Mouse (Mus musculus): ENCODE measurements at regions not wholly inside any gene's neighbourhood (a gene's known extent, or its start where the extent isn't known, plus 50 kb on each side); places are given as distances from the start of the nearest gene placed in this dataset.

DNA sequence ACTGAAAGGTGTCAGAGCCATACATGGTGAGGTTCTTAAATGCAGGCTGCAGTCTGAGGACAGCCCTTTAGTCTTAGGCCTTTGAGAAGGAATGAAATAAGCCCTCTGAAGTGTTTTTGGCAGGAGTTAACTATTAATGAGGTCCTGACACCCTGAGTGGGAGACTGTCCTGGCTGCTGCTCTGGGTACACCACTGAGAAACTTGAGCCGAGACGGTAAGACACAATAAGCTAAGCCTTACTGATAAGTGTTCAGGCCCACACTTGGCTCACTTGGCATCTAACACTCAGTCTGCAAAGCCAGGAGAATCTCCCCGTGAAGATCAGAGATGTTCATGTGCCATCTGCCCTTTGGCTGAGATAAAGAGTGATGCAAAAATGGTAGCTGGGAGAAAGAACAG lies 335.1 kb upstream of the Arglu1 start:
- TF ChIP-seq POLR2AphosphoS2 (IDR thresholded peaks at IDR 0.05; ENCODE audit: insufficient read length, low read depth) = no peak
- no peak for TF ChIP-seq CEBPB (IDR thresholded peaks at IDR 0.05; ENCODE audit: insufficient read depth, poor library complexity, severe bottlenecking)
- no peak for TF ChIP-seq MAX (IDR thresholded peaks at IDR 0.05; ENCODE audit: low read depth)
- TF ChIP-seq POLR2A (IDR thresholded peaks at IDR 0.05; ENCODE audit: insufficient read length, low read depth) = no peak
- TF ChIP-seq TCF12 (IDR thresholded peaks at IDR 0.05; ENCODE audit: insufficient read depth, poor library complexity, severe bottlenecking) = no peak
- TF ChIP-seq USF1 (IDR thresholded peaks at IDR 0.05; ENCODE audit: low read depth) = no peak
- no peak for TF ChIP-seq MYOG (IDR thresholded peaks at IDR 0.05; ENCODE audit: control insufficient read depth in 1 of 3, insufficient read depth in 1 of 3, insufficient read length in 2 of 3, low read depth in 2 of 3)
- no peak for TF ChIP-seq TCF3 (IDR thresholded peaks at IDR 0.05; ENCODE audit: insufficient read length, low read depth)
- TF ChIP-seq E2F4 (IDR thresholded peaks at IDR 0.05; ENCODE audit: insufficient read depth) = no peak
